Mouse (Mus musculus) heart, embryonic 10.5 days (tissue): ENCODE data around the gene Cyp19a1. TPM values are rescaled to one million over a fixed set of nuclear protein-coding genes. Genes with fewer than 3 reads are reported as not detected.

Experiments
- DNase-seq: peaks from one replicate; pipeline ENCODE4 v3.0.0-alpha.2; 2017; ENCODE audit warnings: low spot score
- H3K27ac ChIP-seq: fragments of 300-500 bp; sonication (generic); 2 replicates; pipeline ENCODE4 v1.5.1; 2016; ENCODE audit warnings: mild to moderate bottlenecking
- H3K27me3 ChIP-seq: fragments of 300-500 bp; sonication (generic); 2 replicates; pipeline ENCODE4 v1.6.1; 2016; ENCODE audit warnings: mild to moderate bottlenecking; ENCODE audit not compliant: poor library complexity, insufficient read depth, severe bottlenecking
- H3K36me3 ChIP-seq: fragments of 300-500 bp; sonication (generic); 2 replicates; pipeline ENCODE4 v1.6.1; 2016; ENCODE audit warnings: mild to moderate bottlenecking, moderate library complexity
- H3K4me1 ChIP-seq: fragments of 300-500 bp; sonication (generic); 2 replicates; pipeline ENCODE4 v1.6.1; 2016; ENCODE audit warnings: mild to moderate bottlenecking
- H3K4me3 ChIP-seq: fragments of 300-500 bp; sonication (generic); 2 replicates; pipeline ENCODE4 v1.5.1; 2016; ENCODE audit warnings: mild to moderate bottlenecking, moderate library complexity
- H3K9me3 ChIP-seq: fragments of 300-500 bp; sonication (generic); 2 replicates; pipeline ENCODE4 v1.6.1; 2016; ENCODE audit warnings: mild to moderate bottlenecking, moderate library complexity
- WGBS: fragments of 180-500 bp; shearing (Covaris S2); methylation state at CpG from one replicate; pipeline ENCODE4 v1.1.7; 2016; 5-methylcytosine and 5-hydroxymethylcytosine counted together
- polyA plus RNA-seq: library from polyadenylated mRNA; unstranded; fragments of >200 nt; fragmentation: Nextera tagmentation; extraction: Ambion mirVana; gene quantifications from 2 replicates; pipeline ENCODE4 v1.2.1, GENCODE M21; 2016

The Cyp19a1 gene
- polyA plus RNA-seq, 1 experiment from 2014 or later = not detected

- no peaks in the 10 kb centered on the region for H3K9me3 ChIP-seq
- H3K4me1 ChIP-seq = no peaks in the 10 kb centered on the region
- H3K27ac ChIP-seq = no peak overlapping the region
- H3K27me3 ChIP-seq = no peaks in the 10 kb centered on the region
- 83% methylated on average over 1 of the region's 1 CpGs for WGBS
- no peak for DNase-seq
- no peaks in the 10 kb centered on the region for H3K36me3 ChIP-seq
- H3K4me3 ChIP-seq = no peak overlapping the region
These were observed 128.7 kb downstream of the Cyp19a1 start for GRCm38 (mm10) chr9:54139191-54139590.

Other genes with a start within 250 kb of the Cyp19a1 start
- 0.03 and 0.05 TPM in 2 replicates for gene Tnfaip8l3, start 199.7 kb downstream of the Cyp19a1 start, polyA plus RNA-seq
- gene Gldn, start 18.4 kb upstream of the Cyp19a1 start, polyA plus RNA-seq = 0.10 TPM in 1 of 2 replicates, not detected in the other
- gene Dmxl2, start 233.5 kb upstream of the Cyp19a1 start, polyA plus RNA-seq = 6.4 TPM in 2 replicates